Mouse (Mus musculus) small intestine, adult 2 months (tissue): Measurements from ENCODE around the gene Car5b. TPM values are rescaled to one million over a fixed set of nuclear protein-coding genes. Genes with fewer than 3 reads are reported as not detected.

Experiments used
- H3K27ac ChIP-seq: fragments of 200-500 bp; 2 replicates; pipeline ENCODE4 v1.5.1; 2012; ENCODE audit warnings: low read depth, low read length, control low read depth, inconsistent platforms; ENCODE audit not compliant: insufficient read depth
- H3K27me3 ChIP-seq: fragments of 200-500 bp; 2 replicates; pipeline ENCODE4 v1.6.1; 2012; ENCODE audit warnings: mild to moderate bottlenecking, moderate library complexity, low read length, inconsistent platforms; ENCODE audit not compliant: control insufficient read depth, insufficient read depth
- H3K36me3 ChIP-seq: fragments of 200-500 bp; 2 replicates; pipeline ENCODE4 v1.6.1; 2012; ENCODE audit warnings: mild to moderate bottlenecking, low read length, control low read depth, inconsistent platforms; ENCODE audit not compliant: control insufficient read depth, insufficient read depth
- H3K4me1 ChIP-seq: fragments of 200-500 bp; 2 replicates; pipeline ENCODE4 v1.6.1; 2012; ENCODE audit warnings: low read length, inconsistent platforms, mixed read lengths; ENCODE audit not compliant: control insufficient read depth, insufficient read depth, insufficient read length
- H3K4me3 ChIP-seq: fragments of 200-500 bp; 2 replicates; pipeline ENCODE4 v1.5.1; 2012; ENCODE audit warnings: low read depth, mild to moderate bottlenecking, control low read depth, inconsistent platforms, low read length, moderate library complexity
- CTCF ChIP-seq: fragments of 200-500 bp; IDR thresholded peaks from 2 replicates; pipeline ENCODE4 v1.5.1; 2012; ENCODE audit warnings: low read depth, mild to moderate bottlenecking, control low read depth, inconsistent platforms, low read length, moderate library complexity, mixed read lengths; ENCODE audit not compliant: insufficient replicate concordance, insufficient read length; ENCODE audit errors: extremely low read depth
- POLR2A ChIP-seq: fragments of 200-500 bp; IDR thresholded peaks from 2 replicates; pipeline ENCODE4 v1.6.1; 2012; ENCODE audit warnings: low read depth, mild to moderate bottlenecking, control low read depth, inconsistent platforms, low read length, moderate library complexity
- WGBS: fragments of 180-500 bp; shearing (Covaris S2); methylation state at CpG from one replicate; pipeline ENCODE4 v1.1.7; 2018; 5-methylcytosine and 5-hydroxymethylcytosine counted together
- polyA plus RNA-seq: library from polyadenylated mRNA; depleted of rRNA; stranded (reverse); fragments of >200 nt; gene quantifications from 2 replicates; pipeline ENCODE4 v1.2.3, GENCODE M21; 2012

The Car5b gene
- polyA plus RNA-seq, 1 experiment = 0.16 TPM

- Histone ChIP-seq H3K4me3 (no peak overlapping the region), H3K36me3 (no peaks in the 10 kb centered on the region), H3K4me1 (no peaks in the 10 kb centered on the region), H3K27ac (no peak overlapping the region), H3K27me3 (no peaks in the 10 kb centered on the region)
- TF ChIP-seq POLR2A (no peak), CTCF (no peak)
- WGBS = 74% methylated on average over 2 of the region's 2 CpGs
Observed at GRCm38 (mm10) chrX:164046736-164047135, 18.9 kb upstream of the Car5b start.

DNA sequence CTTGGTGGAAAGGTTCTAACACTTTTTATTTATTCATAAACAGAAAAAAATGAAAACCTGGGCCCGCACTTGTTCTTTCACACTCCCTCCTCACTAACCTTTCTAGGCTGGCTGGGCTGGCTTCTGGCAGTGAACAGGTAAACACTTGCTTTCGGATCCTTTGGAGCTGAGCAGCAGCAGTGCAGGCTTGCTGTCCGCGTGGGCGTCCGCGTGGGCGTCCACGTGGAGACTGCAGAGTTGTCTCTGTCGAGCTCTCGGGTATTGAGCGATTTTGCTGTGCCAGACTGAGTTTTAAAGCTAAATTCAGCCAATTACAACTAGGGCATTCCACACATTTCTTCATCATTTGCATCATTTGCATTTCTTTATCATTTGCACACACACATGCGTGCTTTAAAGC lies 14.3 kb upstream of the Car5b start:
- TF ChIP-seq POLR2A = no peak
- no peak for TF ChIP-seq CTCF
- no peaks in the 10 kb centered on the region for H3K36me3 ChIP-seq
- 58% methylated on average over 13 of the region's 13 CpGs for WGBS
- no peaks in the 10 kb centered on the region for H3K4me1 ChIP-seq
- H3K27ac ChIP-seq = no peak overlapping the region
- H3K27me3 ChIP-seq = no peaks in the 10 kb centered on the region
- H3K4me3 ChIP-seq = no peak overlapping the region

- Histone ChIP-seq H3K27ac (no peak overlapping the region), H3K4me1 (no peaks in the 10 kb centered on the region), H3K4me3 (no peak overlapping the region), H3K27me3 (no peaks in the 10 kb centered on the region), H3K36me3 (no peaks in the 10 kb centered on the region)
- 41% methylated on average over 2 of the region's 2 CpGs for WGBS
- TF ChIP-seq POLR2A (no peak), CTCF (no peak)
Observed at GRCm38 (mm10) chrX:164038882-164039281, 11.1 kb upstream of the Car5b start.

- TF ChIP-seq POLR2A (no peak), CTCF (no peak)
- Histone ChIP-seq H3K4me3 (no peak overlapping the region), H3K27ac (no peak overlapping the region), H3K36me3 (no peaks in the 10 kb centered on the region), H3K27me3 (no peaks in the 10 kb centered on the region), H3K4me1 (no peaks in the 10 kb centered on the region)
- WGBS = 84% methylated on average over 7 of the region's 7 CpGs
Observed at GRCm38 (mm10) chrX:164035931-164036330, 8.1 kb upstream of the Car5b start.

DNA sequence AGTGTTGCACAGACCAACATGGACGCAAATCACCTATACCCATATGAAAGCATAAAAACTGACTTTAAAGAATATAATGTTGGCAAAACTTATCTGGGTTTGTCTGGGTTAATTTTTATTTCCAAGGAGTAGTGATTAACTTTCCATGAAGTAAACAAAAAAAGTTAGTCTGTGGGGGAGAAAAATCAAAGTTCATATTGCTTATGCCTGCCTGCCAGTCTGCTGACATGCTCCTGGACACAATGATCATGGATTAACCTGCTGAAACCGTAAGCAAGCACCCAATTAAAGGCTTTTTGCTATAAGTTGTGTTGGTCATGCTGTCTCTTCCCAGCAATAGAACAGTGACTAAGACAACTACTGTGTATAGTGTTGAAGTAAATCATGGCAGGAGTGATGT lies 7.6 kb upstream of the Car5b start:
- Histone ChIP-seq H3K4me3 (no peak overlapping the region), H3K27me3 (no peaks in the 10 kb centered on the region), H3K4me1 (no peaks in the 10 kb centered on the region), H3K36me3 (no peaks in the 10 kb centered on the region), H3K27ac (no peak overlapping the region)
- WGBS = 83% methylated on average over 2 of the region's 2 CpGs
- TF ChIP-seq POLR2A (no peak), CTCF (no peak)

DNA sequence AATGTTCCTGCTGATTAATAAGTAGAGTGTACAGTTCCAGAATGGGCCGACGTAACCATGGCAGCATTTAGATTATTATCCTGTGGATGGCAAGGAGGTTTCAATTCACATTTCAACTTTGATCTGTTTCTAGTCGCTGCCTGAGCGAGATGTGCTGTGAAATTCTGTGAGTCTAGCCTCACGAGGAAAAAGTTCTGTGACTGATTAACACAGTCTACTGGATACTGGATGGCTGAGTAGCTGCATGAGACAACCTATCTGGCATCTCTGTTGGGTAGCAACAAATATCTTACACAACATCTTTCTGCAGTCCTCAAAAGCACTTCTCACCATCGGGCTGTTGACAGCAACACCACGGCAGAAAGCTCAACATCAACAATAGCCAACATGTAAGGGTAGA lies 4.7 kb upstream of the Car5b start:
- TF ChIP-seq CTCF (no peak), POLR2A (no peak)
- no peaks in the 10 kb centered on the region for H3K36me3 ChIP-seq
- no peaks in the 10 kb centered on the region for H3K27me3 ChIP-seq
- H3K4me1 ChIP-seq = no peaks in the 10 kb centered on the region
- H3K4me3 ChIP-seq = no peak overlapping the region
- 82% methylated on average over 7 of the region's 7 CpGs for whole genome bisulfite sequencing
- no peak overlapping the region for H3K27ac ChIP-seq

- no peaks in the 10 kb centered on the region for H3K4me1 ChIP-seq
- 81% methylated on average over 3 of the region's 3 CpGs for WGBS
- H3K27ac ChIP-seq = no peak overlapping the region
- H3K36me3 ChIP-seq = no peaks in the 10 kb centered on the region
- no peak overlapping the region for H3K4me3 ChIP-seq
- TF ChIP-seq CTCF (no peak), POLR2A (no peak)
- H3K27me3 ChIP-seq = no peaks in the 10 kb centered on the region
Observed at GRCm38 (mm10) chrX:164015636-164016035, 12.2 kb downstream of the Car5b start.

GRCm38 (mm10) chrX:164014956-164015355 lies 12.8 kb downstream of the Car5b start:
- no peak overlapping the region for H3K4me3 ChIP-seq
- H3K27ac ChIP-seq = no peak overlapping the region
- no peaks in the 10 kb centered on the region for H3K27me3 ChIP-seq
- 66% methylated on average over 4 of the region's 4 CpGs for WGBS
- TF ChIP-seq CTCF (no peak), POLR2A (no peak)
- H3K4me1 ChIP-seq = no peaks in the 10 kb centered on the region
- no peaks in the 10 kb centered on the region for H3K36me3 ChIP-seq
